Comparison of ENCODE assay signal across 8 mouse cellular contexts in genomic region chr8:46618639-46619320, GRCm38 (mm10). TPM values are rescaled to one million over a fixed set of nuclear protein-coding genes. Genes with fewer than 3 reads are reported as not detected.
DNase-seq lines count a peak whose midpoint lies in the region; ATAC-seq and TF ChIP-seq lines count a peak whose summit lies in the region.

No protein-coding gene starts in this region.

- H3K9ac ChIP-seq in liver, adult 2 months (ENCODE audit: low read depth, low read length) = peak overlapping the region; percentile 85
- peak overlapping the region; percentile 92 for H3K9ac ChIP-seq in embryonic facial prominence, embryonic 14.5 days (ENCODE audit: low read depth, low read length)
- peak overlapping the region; percentile 78 for H3K9ac ChIP-seq in kidney, embryonic 15.5 days
- peak overlapping the region; percentile 95 for H3K9ac ChIP-seq in neural tube, embryonic 13.5 days

- ATAC-seq in embryonic facial prominence, embryonic 14.5 days (ENCODE audit: low read depth) = no peak
- ATAC-seq in kidney, embryonic 15.5 days (replicated peaks; ENCODE audit: low FRiP score) = no peak
- no peak for ATAC-seq in neural tube, embryonic 13.5 days (ENCODE audit: low read depth)

- peaks cover 13% of the 10 kb centered on the region; the same call in 1 of the 2 replicates for H3K79me2 ChIP-seq in liver, adult 2 months (ENCODE audit: control insufficient read depth, insufficient read depth, low read length)

- no peak for TF ChIP-seq CTCF in liver, adult 2 months (IDR thresholded peaks at IDR 0.05; ENCODE audit: low read depth, low read length)

- H3K27ac ChIP-seq in liver, adult 2 months (replicated peaks; ENCODE audit: insufficient read depth, low read depth, low read length) = 0 out of 2 replicates have a peak overlapping the region, but pooled peaks have one; percentile 2
- H3K27ac ChIP-seq in embryonic facial prominence, embryonic 14.5 days (replicated peaks; ENCODE audit: low read depth, low read length) = no peak overlapping the region
- H3K27ac ChIP-seq in kidney, embryonic 15.5 days = peak overlapping the region; percentile 94; the same call in 1 of the 2 replicates
- peak overlapping the region; percentile 96; the same call in 1 of the 2 replicates for H3K27ac ChIP-seq in neural tube, embryonic 13.5 days (replicated peaks)

- TF ChIP-seq POLR2A in liver, adult 2 months (IDR thresholded peaks at IDR 0.05; ENCODE audit: extremely low read depth, insufficient read depth, low read length) = no peak

- H3K36me3 ChIP-seq in liver, adult 2 months (ENCODE audit: control insufficient read depth, insufficient read depth, low read length) = no peaks in the 10 kb centered on the region
- H3K36me3 ChIP-seq in embryonic facial prominence, embryonic 14.5 days (ENCODE audit: control insufficient read depth, insufficient read depth, low read length) = no peaks in the 10 kb centered on the region
- no peaks in the 10 kb centered on the region for H3K36me3 ChIP-seq in kidney, embryonic 15.5 days
- H3K36me3 ChIP-seq in neural tube, embryonic 13.5 days = no peaks in the 10 kb centered on the region

- peak; percentile 56 for DNase-seq in liver, adult 2 months (ENCODE audit: extremely low read depth, low read depth, low spot score)
- DNase-seq in liver = no peak
- peak; percentile 26 for DNase-seq in embryonic facial prominence, embryonic 14.5 days (ENCODE audit: low spot score)
- no peak for DNase-seq in layer of hippocampus, postnatal 36 days
- DNase-seq in ovary, postnatal 10 days (ENCODE audit: low spot score) = no peak
- DNase-seq in left cerebral cortex, postnatal 14 days (ENCODE audit: low spot score in 2 of 2) = no peak

- WGBS in liver, adult 2 months = 9% methylated on average over 10 of the region's 10 CpGs
- WGBS in embryonic facial prominence, embryonic 14.5 days = 2% methylated on average over 10 of the region's 10 CpGs
- 3% methylated on average over 10 of the region's 10 CpGs for WGBS in kidney, embryonic 15.5 days
- 1% methylated on average over 10 of the region's 10 CpGs for WGBS in neural tube, embryonic 13.5 days

- H3K4me1 ChIP-seq in liver, adult 2 months (ENCODE audit: control insufficient read depth, insufficient read depth, low read length) = peaks cover 10% of the 10 kb centered on the region; the same call in 1 of the 2 replicates
- H3K4me1 ChIP-seq in embryonic facial prominence, embryonic 14.5 days (ENCODE audit: control insufficient read depth, insufficient read depth, low read length) = peaks cover 8% of the 10 kb centered on the region
- H3K4me1 ChIP-seq in kidney, embryonic 15.5 days = peaks cover 19% of the 10 kb centered on the region
- H3K4me1 ChIP-seq in neural tube, embryonic 13.5 days (replicated peaks) = peaks cover 29% of the 10 kb centered on the region

- H3K9me3 ChIP-seq in embryonic facial prominence, embryonic 14.5 days (ENCODE audit: control insufficient read depth, low read length) = no peaks in the 10 kb centered on the region
- H3K9me3 ChIP-seq in kidney, embryonic 15.5 days (replicated peaks) = no peaks in the 10 kb centered on the region
- H3K9me3 ChIP-seq in neural tube, embryonic 13.5 days = no peaks in the 10 kb centered on the region

- peak overlapping the region; percentile 68 for H3K4me2 ChIP-seq in embryonic facial prominence, embryonic 14.5 days (ENCODE audit: low read depth, low read length)
- H3K4me2 ChIP-seq in kidney, embryonic 15.5 days = peak overlapping the region; percentile 73
- H3K4me2 ChIP-seq in neural tube, embryonic 13.5 days = peak overlapping the region; percentile 85

- intact Hi-C loops in left cerebral cortex, postnatal 14 days (cut with DNase I) = no loop called here

- no peaks in the 10 kb centered on the region for H3K27me3 ChIP-seq in liver, adult 2 months (ENCODE audit: control insufficient read depth, insufficient read depth, low read length)
- H3K27me3 ChIP-seq in embryonic facial prominence, embryonic 14.5 days (replicated peaks; ENCODE audit: control insufficient read depth, insufficient read depth, low read length) = no peaks in the 10 kb centered on the region
- H3K27me3 ChIP-seq in kidney, embryonic 15.5 days = no peaks in the 10 kb centered on the region
- H3K27me3 ChIP-seq in neural tube, embryonic 13.5 days = no peaks in the 10 kb centered on the region

- peak overlapping the region; percentile 79 for H3K4me3 ChIP-seq in liver, adult 2 months (ENCODE audit: insufficient read depth, low read depth, low read length)
- peak overlapping the region; percentile 69 for H3K4me3 ChIP-seq in embryonic facial prominence, embryonic 14.5 days (ENCODE audit: low read depth, low read length)
- peak overlapping the region; percentile 69 for H3K4me3 ChIP-seq in kidney, embryonic 15.5 days (replicated peaks)
- H3K4me3 ChIP-seq in neural tube, embryonic 13.5 days = peak overlapping the region; percentile 88

RNA-seq across cellular contexts. Expression of gene Casp3, which starts 1.7 kb away (rescaled TPM):
- total RNA-seq in liver, adult 2 months (2014; rRNA removed) = 22.5 and 22.7 TPM in 2 replicates
- polyA plus RNA-seq in liver, adult 2 months (2012; rRNA removed) = 5.9 and 6.1 TPM in 2 replicates
- polyA plus RNA-seq in embryonic facial prominence, embryonic 14.5 days (2014; fragmentation: Nextera tagmentation; extraction: Ambion mirVana) = 79.2 and 86.3 TPM in 2 replicates
- 80.9 and 82.5 TPM in 2 replicates for polyA plus RNA-seq in kidney, embryonic 15.5 days (2015; fragmentation: Nextera tagmentation; extraction: Ambion mirVana)
- 213 and 218 TPM in 2 replicates for polyA plus RNA-seq in neural tube, embryonic 13.5 days (2015; fragmentation: Nextera tagmentation; extraction: Ambion mirVana)
- total RNA-seq in layer of hippocampus, postnatal 36 days (2021) = 10 to 100 TPM in 1 of 2 experiments, 1 to 10 TPM in 1; 9.8 to 12.7 TPM
- 10 to 100 TPM; 28.7 to 29.7 TPM for total RNA-seq in left cerebral cortex, postnatal 14 days (2021)

RNA-seq across cellular contexts. Expression of gene Primpol, which starts 1.8 kb away (rescaled TPM):
- 4.1 and 4.6 TPM in 2 replicates for total RNA-seq in liver, adult 2 months (2014; rRNA removed)
- polyA plus RNA-seq in liver, adult 2 months (2012; rRNA removed) = 0.55 and 0.63 TPM in 2 replicates
- polyA plus RNA-seq in embryonic facial prominence, embryonic 14.5 days (2014; fragmentation: Nextera tagmentation; extraction: Ambion mirVana) = 10.0 and 16.5 TPM in 2 replicates
- polyA plus RNA-seq in kidney, embryonic 15.5 days (2015; fragmentation: Nextera tagmentation; extraction: Ambion mirVana) = 14.6 and 15.5 TPM in 2 replicates
- 7.5 and 8.0 TPM in 2 replicates for polyA plus RNA-seq in neural tube, embryonic 13.5 days (2015; fragmentation: Nextera tagmentation; extraction: Ambion mirVana)
- total RNA-seq in layer of hippocampus, postnatal 36 days (2021) = 1 to 10 TPM; 4.2 to 4.8 TPM
- 1 to 10 TPM; 3.2 to 3.8 TPM for total RNA-seq in left cerebral cortex, postnatal 14 days (2021)

Comparison
In these comparisons a context has a peak if more than half of its experiments do, and no peak if none do; other contexts are left out.
1. DNase-seq: peak in liver, adult 2 months (single experiment) and embryonic facial prominence, embryonic 14.5 days (single experiment); none in liver (single experiment), layer of hippocampus, postnatal 36 days (0 of 2), ovary, postnatal 10 days (single experiment) and left cerebral cortex, postnatal 14 days (0 of 2).
2. RNA of gene Casp3, which starts 1.7 kb away (polyA plus RNA-seq): 213 to 218 TPM in neural tube, embryonic 13.5 days, 80.9 to 82.5 TPM in kidney, embryonic 15.5 days and 79.2 to 86.3 TPM in embryonic facial prominence, embryonic 14.5 days; 5.9 to 6.1 TPM in liver, adult 2 months; every median in the first group is over 10 times any median in the second.
3. Peak in every context shown above with its lines, with median percentiles within 50 percentile points of each other: H3K4me3 ChIP-seq, H3K9ac ChIP-seq and H3K4me2 ChIP-seq.